Mouse (Mus musculus) hindbrain, postnatal 0 days (tissue): ENCODE results near the gene Ntm. TPM values are rescaled to one million over a fixed set of nuclear protein-coding genes. Genes with fewer than 3 reads are reported as not detected.

Experiments
- ATAC-seq: fragments of 200-750 bp; cut with Nextera tagmentation; 2 replicates; pipeline ENCODE4 v1.8.0; 2017; ENCODE audit warnings: mild to moderate bottlenecking, moderate TSS enrichment, moderate library complexity
- DNase-seq: peaks from one replicate; pipeline ENCODE4 v3.0.0-alpha.2; 2015; ENCODE audit warnings: low spot score
- H3K27ac ChIP-seq: fragments of 300-500 bp; sonication (generic); 2 replicates; pipeline ENCODE4 v1.5.1; 2014; ENCODE audit warnings: mild to moderate bottlenecking
- H3K27me3 ChIP-seq: fragments of 300-500 bp; sonication (generic); 2 replicates; pipeline ENCODE4 v1.6.1; 2014; ENCODE audit warnings: low read length, mixed read lengths; ENCODE audit not compliant: insufficient read depth
- H3K36me3 ChIP-seq: fragments of 300-500 bp; sonication (generic); 2 replicates; pipeline ENCODE4 v1.6.1; 2014; ENCODE audit warnings: low read length, mixed read lengths; ENCODE audit not compliant: insufficient read depth
- H3K4me1 ChIP-seq: fragments of 300-500 bp; sonication (generic); 2 replicates; pipeline ENCODE4 v1.6.1; 2014; ENCODE audit warnings: antibody characterized with exemption, low read length, mixed read lengths; ENCODE audit not compliant: insufficient read depth
- H3K4me2 ChIP-seq: fragments of 300-500 bp; sonication (generic); 2 replicates; pipeline ENCODE4 v1.6.1; 2014; ENCODE audit warnings: low read depth, mild to moderate bottlenecking, low read length, moderate library complexity, mixed read lengths
- H3K4me3 ChIP-seq: fragments of 300-500 bp; sonication (generic); 2 replicates; pipeline ENCODE4 v1.5.1; 2014; ENCODE audit warnings: low read length
- H3K9ac ChIP-seq: fragments of 300-500 bp; sonication (generic); replicated peaks from 2 replicates; pipeline ENCODE4 v1.6.1; 2014; ENCODE audit warnings: mild to moderate bottlenecking, low read length, moderate library complexity, mixed read lengths
- H3K9me3 ChIP-seq: fragments of 300-500 bp; sonication (generic); 2 replicates; pipeline ENCODE4 v1.6.1; 2016; ENCODE audit warnings: low read length, mixed read lengths
- CTCF ChIP-seq: IDR thresholded peaks from 2 replicates; pipeline ENCODE4 v1.5.1; 2016; ENCODE audit warnings: antibody characterized with exemption, control low read depth, low read depth
- WGBS: fragments of 180-500 bp; shearing (Covaris S2); extraction: QIAGEN DNeasy Blood & Tissue Kit; methylation state at CpG from one replicate; pipeline ENCODE4 v1.1.7; 2014; 5-methylcytosine and 5-hydroxymethylcytosine counted together
- polyA plus RNA-seq: library from polyadenylated mRNA; unstranded; fragments of >200 nt; fragmentation: Nextera tagmentation; extraction: Ambion mirVana; gene quantifications from 2 replicates; pipeline ENCODE4 v1.2.1, GENCODE M21; 2015
- total RNA-seq: library from RNA; depleted of rRNA; stranded (reverse); fragments of >200 nt; gene quantifications from 2 replicates; pipeline ENCODE4 v1.2.3, GENCODE M21; 2014

Gene Ntm
- total and polyA plus RNA-seq, 2 experiments from 2014 or later: 208 to 268 TPM

- no peak for TF ChIP-seq CTCF
- WGBS: 60% methylated on average over 3 of the region's 3 CpGs
- no peak overlapping the region for H3K4me2 ChIP-seq
These were observed 302.8 kb downstream of the Ntm start for GRCm38 (mm10) chr9:29660059-29660613.

GRCm38 (mm10) chr9:29657761-29658465, 305.0 kb downstream of the Ntm start:
- H3K27ac ChIP-seq: no peak overlapping the region
- 35% methylated on average over 7 of the region's 7 CpGs for WGBS
- no peak overlapping the region for H3K9ac ChIP-seq
- no peak overlapping the region for H3K4me3 ChIP-seq
- H3K27me3 ChIP-seq: no peaks in the 10 kb centered on the region
- H3K36me3 ChIP-seq: no peaks in the 10 kb centered on the region
- H3K9me3 ChIP-seq: no peaks in the 10 kb centered on the region
- H3K4me2 ChIP-seq: no peak overlapping the region
- H3K4me1 ChIP-seq: peaks cover 11% of the 10 kb centered on the region; the same call in 1 of the 2 replicates
- DNase-seq: no peak
- no peak for ATAC-seq
- TF ChIP-seq CTCF: no peak

More at GRCm38 (mm10) chr9:29660059-29660613, 302.8 kb downstream of the Ntm start:
- no peaks in the 10 kb centered on the region for H3K9me3 ChIP-seq
- ATAC-seq (no peak), DNase-seq (no peak)
- no peaks in the 10 kb centered on the region for H3K36me3 ChIP-seq
- H3K27ac ChIP-seq: no peak overlapping the region
- H3K27me3 ChIP-seq: no peaks in the 10 kb centered on the region
- no peak overlapping the region for H3K9ac ChIP-seq
- no peak overlapping the region for H3K4me3 ChIP-seq
- peaks cover 18% of the 10 kb centered on the region; the same call in 1 of the 2 replicates for H3K4me1 ChIP-seq

DNA sequence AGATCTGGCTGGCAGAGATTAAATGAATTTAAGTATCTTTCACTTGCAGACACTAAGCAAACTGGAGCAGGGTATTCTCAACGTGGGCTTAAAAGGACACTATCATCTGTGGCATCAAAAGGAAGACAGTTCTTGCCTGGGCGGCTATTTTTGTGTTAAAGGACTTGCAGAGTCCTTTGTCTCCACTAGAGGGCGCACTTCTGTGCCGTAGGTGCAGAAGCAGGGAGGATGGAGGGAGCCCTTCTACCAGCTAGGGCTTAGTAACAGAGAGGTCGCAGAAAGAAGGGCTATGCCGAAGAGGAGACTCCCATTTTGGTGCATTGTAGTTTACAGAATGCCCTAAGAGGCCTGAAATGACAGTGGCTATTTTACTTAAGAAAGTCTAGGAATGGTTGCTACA, 308.1 kb downstream of the Ntm start:
- peak; percentile 31; the same call in 1 of the 2 replicates for ATAC-seq

DNA sequence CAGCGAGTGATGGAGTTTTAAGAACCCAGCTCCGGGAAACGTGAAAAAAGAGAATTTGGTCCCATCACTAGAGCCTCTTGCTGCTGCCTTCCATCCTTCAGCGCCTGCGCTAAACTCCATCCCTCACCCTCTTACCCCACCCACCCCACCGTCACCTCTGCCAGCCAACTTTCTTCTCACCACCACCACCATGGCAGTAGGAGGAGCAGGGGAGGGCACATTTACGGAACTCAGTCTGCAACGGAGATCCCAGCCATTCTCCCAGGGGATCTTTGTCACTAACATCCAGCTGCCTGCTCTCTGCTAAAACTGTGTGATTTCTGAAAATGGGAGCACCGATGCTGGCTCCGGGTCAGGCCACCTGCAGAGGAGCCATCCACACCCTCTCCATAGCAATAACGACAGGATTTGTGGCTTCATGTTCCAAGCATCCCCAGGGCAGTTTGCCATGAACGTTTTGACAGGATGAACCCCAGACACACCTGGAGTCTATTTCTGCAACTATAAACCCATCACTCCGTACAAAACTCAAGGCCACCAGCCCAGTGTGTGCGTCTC, 309.2 kb downstream of the Ntm start:
- Histone ChIP-seq H3K9ac (no peak overlapping the region), H3K4me1 (peaks cover 9% of the 10 kb centered on the region), H3K4me2 (no peak overlapping the region), H3K36me3 (no peaks in the 10 kb centered on the region), H3K9me3 (no peaks in the 10 kb centered on the region), H3K27me3 (no peaks in the 10 kb centered on the region), H3K27ac (no peak overlapping the region), H3K4me3 (no peak overlapping the region)
- ATAC-seq (no peak), DNase-seq (peak; percentile 10)
- 66% methylated on average over 14 of the region's 14 CpGs for WGBS
- TF ChIP-seq CTCF: no peak

More for the DNA sequence above, 308.1 kb downstream of the Ntm start:
- DNase-seq: peak; percentile 80
- Histone ChIP-seq H3K4me3 (no peak overlapping the region), H3K4me2 (no peak overlapping the region), H3K9ac (no peak overlapping the region), H3K27ac (no peak overlapping the region), H3K9me3 (no peaks in the 10 kb centered on the region), H3K4me1 (peaks cover 11% of the 10 kb centered on the region; the same call in 1 of the 2 replicates), H3K36me3 (no peaks in the 10 kb centered on the region), H3K27me3 (no peaks in the 10 kb centered on the region)
- 15% methylated on average over 6 of the region's 6 CpGs for WGBS
- TF ChIP-seq CTCF: peak; percentile 97

DNA sequence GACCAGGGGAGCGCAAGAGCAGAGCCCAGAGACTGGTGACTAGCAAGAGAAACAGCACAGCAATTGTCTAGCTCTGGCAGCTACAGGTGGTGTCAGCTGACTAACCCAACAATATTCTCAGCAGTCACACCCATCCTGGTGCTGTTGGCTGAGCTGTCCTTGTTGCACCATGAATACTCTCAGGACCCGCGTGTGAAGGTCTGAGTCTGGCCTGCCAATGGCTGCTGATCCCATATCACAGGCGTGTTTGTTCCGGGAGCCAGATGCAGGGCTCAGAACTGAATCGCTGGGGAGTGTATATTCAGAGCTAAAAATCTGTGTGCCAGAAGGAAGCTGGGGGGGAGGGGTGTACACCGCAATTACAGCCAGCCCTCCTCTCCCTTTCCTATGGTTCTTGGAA, 310.1 kb downstream of the Ntm start:
- TF ChIP-seq CTCF: no peak
- no peak overlapping the region for H3K27ac ChIP-seq
- ATAC-seq (no peak), DNase-seq (no peak)
- H3K36me3 ChIP-seq: no peaks in the 10 kb centered on the region
- H3K9ac ChIP-seq: no peak overlapping the region
- 63% methylated on average over 7 of the region's 7 CpGs for WGBS
- no peaks in the 10 kb centered on the region for H3K9me3 ChIP-seq
- no peak overlapping the region for H3K4me2 ChIP-seq
- peaks cover 7% of the 10 kb centered on the region for H3K4me1 ChIP-seq
- H3K4me3 ChIP-seq: no peak overlapping the region
- H3K27me3 ChIP-seq: no peaks in the 10 kb centered on the region

- TF ChIP-seq CTCF: no peak
- H3K4me1 ChIP-seq: peaks cover 8% of the 10 kb centered on the region
- H3K36me3 ChIP-seq: no peaks in the 10 kb centered on the region
- no peak overlapping the region for H3K4me2 ChIP-seq
- H3K9me3 ChIP-seq: no peaks in the 10 kb centered on the region
- ATAC-seq: no peak
- no peaks in the 10 kb centered on the region for H3K27me3 ChIP-seq
- DNase-seq: no peak
- no peak overlapping the region for H3K9ac ChIP-seq
- WGBS: 81% methylated on average over 5 of the region's 5 CpGs
- H3K27ac ChIP-seq: no peak overlapping the region
- no peak overlapping the region for H3K4me3 ChIP-seq
These were observed 311.1 kb downstream of the Ntm start for GRCm38 (mm10) chr9:29651856-29652255.

GRCm38 (mm10) chr9:29651226-29651625, 311.7 kb downstream of the Ntm start:
- no peak for DNase-seq
- Histone ChIP-seq H3K9me3 (no peaks in the 10 kb centered on the region), H3K36me3 (no peaks in the 10 kb centered on the region), H3K27me3 (no peaks in the 10 kb centered on the region), H3K4me1 (peaks cover 8% of the 10 kb centered on the region), H3K4me3 (no peak overlapping the region), H3K27ac (no peak overlapping the region), H3K4me2 (no peak overlapping the region), H3K9ac (no peak overlapping the region)
- no peak for TF ChIP-seq CTCF
- WGBS: 58% methylated on average over 4 of the region's 4 CpGs
- ATAC-seq: no peak
